Mouse (Mus musculus) MEL (cell line): ENCODE measurements around the gene Pdcd11.

Source experiments
- CHD2 ChIP-seq: IDR thresholded peaks from 2 replicates; pipeline ENCODE4 v1.6.1; 2011; ENCODE audit warnings: low read length, improper control_type of control experiment
- EP300 ChIP-seq, 2 experiments: IDR thresholded peaks; 2 replicates each; pipeline ENCODE4 v1.6.1; 2011; ENCODE audit warnings: improper control_type of control experiment in 2 of 2, low read length in 2 of 2, low read depth in 1 of 2, mild to moderate bottlenecking in 1 of 2
- ETS1 ChIP-seq: IDR thresholded peaks from 2 replicates; pipeline ENCODE4 v1.6.1; 2012; ENCODE audit warnings: low read depth, mild to moderate bottlenecking, inconsistent platforms, low read length, improper control_type of control experiment, moderate library complexity
- HCFC1 ChIP-seq: IDR thresholded peaks from 2 replicates; pipeline ENCODE4 v1.6.1; 2012; ENCODE audit warnings: low read depth, mild to moderate bottlenecking, inconsistent platforms, low read length, improper control_type of control experiment, moderate library complexity
- MAX ChIP-seq: IDR thresholded peaks from 2 replicates; pipeline ENCODE4 v1.6.1; 2011; ENCODE audit warnings: low read length, improper control_type of control experiment
- MXI1 ChIP-seq: IDR thresholded peaks from 2 replicates; pipeline ENCODE4 v1.6.1; 2011; ENCODE audit warnings: mild to moderate bottlenecking, low read depth, low read length, improper control_type of control experiment
- NRF1 ChIP-seq: IDR thresholded peaks from 2 replicates; pipeline ENCODE4 v1.6.1; 2014; ENCODE audit warnings: low read depth, mild to moderate bottlenecking, inconsistent platforms, low read length, improper control_type of control experiment, moderate library complexity; ENCODE audit not compliant: poor library complexity, insufficient read depth, severe bottlenecking
- USF1 ChIP-seq: IDR thresholded peaks from 2 replicates; pipeline ENCODE4 v1.6.1; 2014; ENCODE audit warnings: low read depth, mild to moderate bottlenecking, inconsistent platforms, low read length, improper control_type of control experiment, moderate library complexity

- no peak for TF ChIP-seq EP300 (IDR thresholded peaks at IDR 0.05; ENCODE audit: low read depth in 1 of 2, low read length in 2 of 2)
- TF ChIP-seq HCFC1 = no peak
- TF ChIP-seq MXI1 = no peak
- no peak for TF ChIP-seq CHD2
- no peak for TF ChIP-seq USF1
- no peak for TF ChIP-seq MAX
- no peak for TF ChIP-seq NRF1
- no peak for TF ChIP-seq ETS1
Observed at GRCm38 (mm10) chr19:47049840-47050239, 40.7 kb upstream of the Pdcd11 start.
